Comparison of ENCODE assay signal across 3 mouse cellular contexts in genomic region chr15:84717570-84718270, GRCm38 (mm10). TPM values are rescaled to one million over a fixed set of nuclear protein-coding genes. Genes with fewer than 3 reads are reported as not detected.
"Had no signal": no experiment of that assay in that cellular context is flagged by ENCODE, and none has a peak within 500 bp of the region (broad histone marks: within the 10 kb centered on the region; RNA-seq: fewer than 3 reads in every experiment).

No protein-coding gene starts in this region.

RNA-seq across cellular contexts. Expression of gene Arhgap8, which starts 2.1 kb away (rescaled TPM):
- total RNA-seq: layer of hippocampus, postnatal 14 days; megakaryocyte, adult 5-6 weeks had no signal
- polyA plus RNA-seq: macrophage had no signal
